Mouse (Mus musculus): ENCODE measurements around the gene Slit3. TPM values are rescaled to one million over a fixed set of nuclear protein-coding genes. Genes with fewer than 3 reads are reported as not detected.

The Slit3 gene
- polyA plus RNA-seq, 1 experiment from 2014 or later: 14.2 TPM

DNA sequence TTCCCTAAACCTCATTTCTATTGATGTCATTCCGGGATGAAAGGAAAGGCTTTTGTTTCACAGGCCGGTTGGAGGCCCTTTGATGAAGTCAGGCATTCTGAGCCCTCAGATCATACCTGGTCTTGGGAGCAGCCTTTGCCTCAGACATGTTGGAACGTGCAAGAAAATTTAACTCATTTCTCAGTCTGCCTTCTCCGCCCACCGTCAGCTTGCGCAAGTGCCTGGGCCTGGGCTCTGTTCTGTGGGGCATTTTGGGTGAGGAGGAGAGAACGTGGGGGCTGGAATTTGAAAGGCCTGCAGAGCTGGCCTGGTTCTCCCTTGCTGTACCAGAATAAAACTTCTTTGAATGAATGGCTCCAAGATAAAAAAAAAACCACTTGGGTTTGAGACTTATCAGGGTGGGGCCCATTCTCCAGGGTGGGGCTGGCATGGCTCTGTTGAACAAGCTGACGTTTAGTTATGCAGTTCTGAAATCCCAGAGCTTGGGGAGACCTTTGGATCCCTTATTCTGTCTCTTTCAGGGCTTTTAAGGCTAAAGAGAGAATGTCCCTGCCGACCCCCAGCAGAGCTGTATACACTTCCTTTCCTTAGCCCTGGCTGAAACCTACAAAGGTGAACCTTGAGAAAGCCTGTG, 294.9 kb downstream of the Slit3 start:
- no peaks in the 10 kb centered on the region for H3K27me3 ChIP-seq (replicated peaks; ENCODE audit: insufficient read depth, low read length)
- no peak for ATAC-seq
- DNase-seq (ENCODE audit: low spot score): no peak
- H3K27ac ChIP-seq (ENCODE audit: low read length): no peak overlapping the region
- TF ChIP-seq CTCF (IDR thresholded peaks at IDR 0.05) (no peak), EP300 (IDR thresholded peaks at IDR 0.05) (no peak)
- H3K9me3 ChIP-seq (ENCODE audit: low read length): no peaks in the 10 kb centered on the region
- H3K9ac ChIP-seq (replicated peaks; ENCODE audit: low read depth): no peak overlapping the region
- WGBS: 46% methylated on average over 9 of the region's 9 CpGs
- H3K4me3 ChIP-seq (ENCODE audit: low read depth, low read length): no peak overlapping the region
- no peaks in the 10 kb centered on the region for H3K4me1 ChIP-seq (ENCODE audit: insufficient read depth, low read depth, low read length)
- no peak overlapping the region for H3K4me2 ChIP-seq (replicated peaks; ENCODE audit: low read depth, low read length)
- no peaks in the 10 kb centered on the region for H3K36me3 ChIP-seq (ENCODE audit: insufficient read depth, low read length)

DNA sequence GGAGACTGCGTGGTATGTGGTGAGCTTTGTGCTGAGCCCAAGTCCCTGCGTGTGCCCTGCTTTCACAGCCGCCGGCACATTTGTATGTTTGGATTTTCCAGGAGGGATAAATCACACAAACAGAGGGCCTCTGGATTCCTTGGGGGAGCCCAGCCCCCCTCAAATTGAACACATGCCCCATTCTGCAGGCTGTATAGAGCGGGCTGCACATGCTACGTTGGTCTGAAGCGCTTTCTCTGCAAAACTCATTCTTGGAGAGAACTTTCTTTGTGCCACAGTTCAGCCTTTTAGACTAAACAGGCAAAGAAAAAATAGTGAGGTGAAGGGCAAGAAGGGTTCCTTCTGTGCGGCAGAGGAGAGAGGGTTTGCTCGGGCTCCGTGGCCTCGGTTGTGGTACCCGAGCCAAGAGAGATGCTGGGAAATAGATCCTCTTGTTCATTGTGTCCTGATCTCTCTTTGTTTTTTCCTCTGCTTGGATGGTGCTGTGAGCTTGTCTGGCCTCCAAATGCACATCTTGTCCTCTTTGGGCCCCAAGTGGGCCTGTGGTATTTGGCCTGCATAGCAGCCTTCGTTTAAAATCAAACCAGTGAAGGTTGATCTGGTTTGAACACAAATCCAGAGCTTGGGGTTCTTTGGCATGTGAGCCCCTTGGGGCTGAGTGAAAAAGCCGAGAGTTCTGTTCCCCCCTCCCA, 295.5 kb downstream of the Slit3 start:
- 72% methylated on average over 14 of the region's 14 CpGs for WGBS
- Histone ChIP-seq H3K9me3 (ENCODE audit: low read length) (no peaks in the 10 kb centered on the region), H3K4me3 (ENCODE audit: low read depth, low read length) (no peak overlapping the region), H3K27me3 (replicated peaks; ENCODE audit: insufficient read depth, low read length) (no peaks in the 10 kb centered on the region), H3K4me2 (replicated peaks; ENCODE audit: low read depth, low read length) (no peak overlapping the region), H3K9ac (replicated peaks; ENCODE audit: low read depth) (no peak overlapping the region), H3K27ac (ENCODE audit: low read length) (no peak overlapping the region), H3K36me3 (ENCODE audit: insufficient read depth, low read length) (no peaks in the 10 kb centered on the region), H3K4me1 (ENCODE audit: insufficient read depth, low read depth, low read length) (no peaks in the 10 kb centered on the region)
- DNase-seq (ENCODE audit: low spot score): no peak
- no peak for TF ChIP-seq EP300 (IDR thresholded peaks at IDR 0.05)
- no peak for TF ChIP-seq CTCF (IDR thresholded peaks at IDR 0.05)
- ATAC-seq: no peak

DNA sequence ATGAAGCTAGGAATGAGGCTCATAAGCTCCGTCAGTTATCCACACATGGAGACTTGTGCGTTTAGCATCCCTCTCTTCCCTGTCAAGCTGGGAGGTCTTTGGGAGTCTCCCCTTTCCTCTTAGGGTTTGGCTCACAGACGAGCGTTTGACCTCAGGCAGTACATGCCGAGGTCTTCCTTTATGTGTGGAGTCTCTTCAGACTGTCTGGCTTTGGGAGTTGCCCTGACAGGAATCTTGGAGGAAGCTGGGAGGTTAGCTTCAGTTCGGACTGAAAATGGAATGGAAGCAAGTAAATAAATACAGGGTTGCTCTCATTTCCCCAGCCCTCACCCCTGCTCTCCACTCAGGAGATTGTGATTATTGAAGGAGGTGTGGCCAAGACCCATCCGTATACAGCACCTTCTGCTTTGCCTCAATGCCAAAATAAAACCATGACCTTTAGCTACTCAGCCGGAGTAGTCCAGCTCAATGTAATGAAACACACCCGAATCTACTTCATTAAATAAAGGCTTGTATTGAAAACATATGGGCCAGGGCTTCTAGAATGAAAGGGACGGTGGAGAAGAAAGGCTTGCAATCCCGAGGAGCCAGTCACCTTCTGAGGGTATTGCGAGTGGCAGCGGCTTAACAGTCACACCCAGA, 297.0 kb downstream of the Slit3 start:
- ATAC-seq (no peak), DNase-seq (ENCODE audit: low spot score) (no peak)
- Histone ChIP-seq H3K9me3 (ENCODE audit: low read length) (no peaks in the 10 kb centered on the region), H3K27me3 (replicated peaks; ENCODE audit: insufficient read depth, low read length) (no peaks in the 10 kb centered on the region), H3K4me3 (ENCODE audit: low read depth, low read length) (no peak overlapping the region), H3K4me1 (ENCODE audit: insufficient read depth, low read depth, low read length) (no peaks in the 10 kb centered on the region), H3K9ac (replicated peaks; ENCODE audit: low read depth) (no peak overlapping the region), H3K27ac (ENCODE audit: low read length) (no peak overlapping the region), H3K4me2 (replicated peaks; ENCODE audit: low read depth, low read length) (no peak overlapping the region), H3K36me3 (ENCODE audit: insufficient read depth, low read length) (no peaks in the 10 kb centered on the region)
- TF ChIP-seq EP300 (IDR thresholded peaks at IDR 0.05) (no peak), CTCF (IDR thresholded peaks at IDR 0.05) (no peak)
- 43% methylated on average over 13 of the region's 13 CpGs for whole genome bisulfite sequencing

DNA sequence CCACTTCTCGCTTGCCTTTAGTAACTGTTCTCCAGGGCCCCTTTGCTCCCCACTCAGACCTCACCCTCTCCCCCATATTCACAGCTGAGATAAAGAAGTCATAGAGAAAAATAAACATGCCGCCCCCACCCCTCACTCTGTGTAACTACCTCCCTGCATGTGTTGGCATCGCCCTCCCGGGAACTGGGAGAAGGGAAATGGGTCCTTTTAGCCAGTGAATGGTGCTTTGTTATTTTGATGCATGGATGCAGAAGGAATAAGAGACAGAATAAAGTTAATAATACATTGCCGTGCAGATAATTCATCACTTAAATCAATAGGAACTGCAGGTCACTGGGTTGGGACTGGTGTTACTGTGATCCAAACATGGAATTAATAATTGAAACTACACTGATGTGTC, 298.0 kb downstream of the Slit3 start:
- no peak overlapping the region for H3K27ac ChIP-seq (ENCODE audit: low read length)

DNA sequence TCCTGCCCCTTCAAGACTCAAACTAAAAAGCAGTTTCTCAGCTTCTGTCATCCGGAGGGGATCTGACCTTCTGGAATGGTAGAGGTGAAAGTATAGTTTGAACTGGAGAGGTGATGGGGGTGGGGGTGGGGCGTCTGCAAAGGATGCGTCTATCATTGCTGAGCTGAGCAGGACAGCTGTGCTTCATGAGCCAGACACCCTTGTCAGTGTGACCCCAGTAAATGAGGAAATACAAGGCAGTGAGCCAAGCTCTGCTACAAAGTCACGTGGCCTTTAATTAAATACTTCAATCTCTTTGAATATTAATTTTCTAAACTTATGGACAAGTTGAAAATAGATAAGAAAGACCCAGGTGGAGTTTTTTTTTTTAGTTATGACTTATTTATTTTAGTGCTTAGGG, 300.7 kb downstream of the Slit3 start:
- TF ChIP-seq CTCF (IDR thresholded peaks at IDR 0.05): no peak
- TF ChIP-seq EP300 (IDR thresholded peaks at IDR 0.05): peak; percentile 70; the same call in 1 of the 2 replicates

More for the DNA sequence above, 298.0 kb downstream of the Slit3 start:
- TF ChIP-seq EP300 (IDR thresholded peaks at IDR 0.05) (no peak), CTCF (IDR thresholded peaks at IDR 0.05) (no peak)
- ATAC-seq: no peak
- WGBS: 63% methylated on average over 5 of the region's 5 CpGs
- Histone ChIP-seq H3K9me3 (ENCODE audit: low read length) (no peaks in the 10 kb centered on the region), H3K9ac (replicated peaks; ENCODE audit: low read depth) (no peak overlapping the region), H3K4me1 (ENCODE audit: insufficient read depth, low read depth, low read length) (no peaks in the 10 kb centered on the region), H3K36me3 (ENCODE audit: insufficient read depth, low read length) (no peaks in the 10 kb centered on the region), H3K4me3 (ENCODE audit: low read depth, low read length) (no peak overlapping the region), H3K27me3 (replicated peaks; ENCODE audit: insufficient read depth, low read length) (no peaks in the 10 kb centered on the region), H3K4me2 (replicated peaks; ENCODE audit: low read depth, low read length) (no peak overlapping the region)
- DNase-seq (ENCODE audit: low spot score): no peak

DNA sequence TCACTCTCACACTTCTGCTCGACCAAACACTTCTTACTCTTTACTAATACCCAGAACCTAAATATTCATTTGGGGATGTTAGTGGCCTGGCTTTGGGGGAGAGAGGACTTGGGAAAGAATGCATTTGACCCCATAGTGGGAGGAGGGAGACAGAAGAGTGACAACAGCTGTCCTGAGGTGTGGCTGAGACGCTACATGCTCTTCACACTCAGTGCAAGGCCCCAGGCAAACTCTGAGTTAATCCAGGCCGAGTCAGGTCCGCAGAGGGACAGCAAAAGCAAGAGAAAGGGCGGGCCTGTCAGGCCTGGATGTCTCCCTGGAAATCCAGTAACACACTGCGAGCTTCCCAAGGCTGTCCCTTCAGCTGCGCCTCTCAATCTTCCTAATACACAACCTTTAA, 307.0 kb downstream of the Slit3 start:
- Histone ChIP-seq H3K36me3 (ENCODE audit: insufficient read depth, low read length) (no peaks in the 10 kb centered on the region), H3K4me3 (ENCODE audit: low read depth, low read length) (no peak overlapping the region), H3K27ac (ENCODE audit: low read length) (no peak overlapping the region), H3K9ac (replicated peaks; ENCODE audit: low read depth) (no peak overlapping the region), H3K4me2 (replicated peaks; ENCODE audit: low read depth, low read length) (no peak overlapping the region), H3K4me1 (ENCODE audit: insufficient read depth, low read depth, low read length) (no peaks in the 10 kb centered on the region), H3K27me3 (replicated peaks; ENCODE audit: insufficient read depth, low read length) (no peaks in the 10 kb centered on the region), H3K9me3 (ENCODE audit: low read length) (no peaks in the 10 kb centered on the region)
- ATAC-seq (peak; percentile 91), DNase-seq (ENCODE audit: low spot score) (peak; percentile 85)
- 32% methylated on average over 7 of the region's 7 CpGs for WGBS
- TF ChIP-seq EP300 (IDR thresholded peaks at IDR 0.05) (peak; percentile 68), CTCF (IDR thresholded peaks at IDR 0.05) (no peak)

More for the DNA sequence above, 300.7 kb downstream of the Slit3 start:
- no peak overlapping the region for H3K27ac ChIP-seq (ENCODE audit: low read length)
- ATAC-seq (peak; percentile 63), DNase-seq (ENCODE audit: low spot score) (peak; percentile 74)
- H3K9me3 ChIP-seq (ENCODE audit: low read length): no peaks in the 10 kb centered on the region
- no peak overlapping the region for H3K9ac ChIP-seq (replicated peaks; ENCODE audit: low read depth)
- WGBS: 28% methylated on average over 4 of the region's 4 CpGs
- H3K27me3 ChIP-seq (replicated peaks; ENCODE audit: insufficient read depth, low read length): no peaks in the 10 kb centered on the region
- H3K36me3 ChIP-seq (ENCODE audit: insufficient read depth, low read length): no peaks in the 10 kb centered on the region
- no peak overlapping the region for H3K4me2 ChIP-seq (replicated peaks; ENCODE audit: low read depth, low read length)
- H3K4me1 ChIP-seq (ENCODE audit: insufficient read depth, low read depth, low read length): no peaks in the 10 kb centered on the region
- no peak overlapping the region for H3K4me3 ChIP-seq (ENCODE audit: low read depth, low read length)

All from lung, postnatal 0 days (tissue).